Mouse (Mus musculus): ENCODE data around the gene Gm20422. TPM values are rescaled to one million over a fixed set of nuclear protein-coding genes. Genes with fewer than 3 reads are reported as not detected.

Gene Gm20422
- 1.3 TPM in 1 of 2 replicates, not detected in the other for polyA plus RNA-seq (2012; rRNA removed)

DNA sequence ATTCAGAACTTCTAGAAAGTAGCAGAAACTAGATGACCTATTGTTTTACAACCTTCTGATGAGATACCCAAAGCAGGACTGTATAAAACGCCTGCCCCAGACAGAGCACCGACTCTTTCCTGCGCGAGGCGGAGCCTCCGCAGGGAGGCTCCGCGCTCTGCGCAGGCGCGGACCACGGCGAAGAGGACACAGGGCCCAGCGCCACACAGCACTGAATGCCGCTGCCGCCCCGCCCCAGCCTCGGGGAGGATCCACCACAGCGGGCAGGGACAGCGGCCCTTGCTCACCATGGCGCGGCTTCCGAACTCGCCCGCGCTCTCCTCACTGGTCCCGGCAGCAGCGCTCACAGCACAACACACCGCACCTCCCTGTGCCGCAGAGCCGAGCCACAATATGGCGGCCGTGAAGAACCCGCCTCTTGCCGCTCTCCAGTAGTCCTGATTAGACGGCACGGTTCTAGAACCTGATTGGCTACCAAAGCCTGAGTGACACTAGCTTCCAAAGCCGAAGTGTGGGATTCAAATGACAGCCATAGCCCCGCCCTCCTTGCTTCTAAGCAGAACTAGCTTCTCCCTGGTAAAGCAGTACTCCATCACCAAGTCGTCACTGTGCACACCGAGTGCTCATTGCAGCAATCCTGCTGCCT lies at the start of gene Gm20422:
Gene Gm20422 (minus strand): TSS at position 384 of the 646 bp plus-strand sequence.
- peak within 1 kb of the TSS; percentile 76 for H3K27ac ChIP-seq (ENCODE audit: control insufficient read depth, insufficient read depth, low read length)
- H3K36me3 ChIP-seq (ENCODE audit: control insufficient read depth, insufficient read depth, low read length) = no peaks in the 10 kb centered on the region
- WGBS = under 1% methylated on average over 41 of the region's 41 CpGs
- H3K4me3 ChIP-seq (ENCODE audit: control insufficient read depth, insufficient read depth, low read length) = peak within 1 kb of the TSS; percentile 68
- H3K27me3 ChIP-seq (ENCODE audit: control insufficient read depth, insufficient read depth, low read length) = no peaks in the 10 kb centered on the region
- peaks cover 5% of the 10 kb centered on the region; the same call in 1 of the 2 replicates for H3K4me1 ChIP-seq (replicated peaks; ENCODE audit: control insufficient read depth, insufficient read depth, low read length)
- TF ChIP-seq CTCF (IDR thresholded peaks at IDR 0.05; ENCODE audit: borderline replicate concordance, control insufficient read depth, extremely low read depth, insufficient read depth, low read length, poor library complexity) (0 out of 2 replicates have a peak, but pooled peaks have one; percentile 61), POLR2A (IDR thresholded peaks at IDR 0.05; ENCODE audit: control insufficient read depth, extremely low read depth, insufficient read depth, low read length, poor library complexity) (peak; percentile 91)
- peak; percentile 85 for DNase-seq

- 2% methylated on average over 34 of the region's 35 CpGs for WGBS
- H3K27me3 ChIP-seq (ENCODE audit: control insufficient read depth, insufficient read depth, low read length) = no peaks in the 10 kb centered on the region
- H3K27ac ChIP-seq (ENCODE audit: control insufficient read depth, insufficient read depth, low read length) = peak within 1 kb of the TSS; percentile 34; the same call in 1 of the 2 replicates
- H3K4me3 ChIP-seq (ENCODE audit: control insufficient read depth, insufficient read depth, low read length) = peak within 1 kb of the TSS; percentile 56
- peaks cover 14% of the 10 kb centered on the region for H3K4me1 ChIP-seq (replicated peaks; ENCODE audit: control insufficient read depth, insufficient read depth, low read length)
- peaks cover 8% of the 10 kb centered on the region for H3K36me3 ChIP-seq (ENCODE audit: control insufficient read depth, insufficient read depth, low read length)
- DNase-seq = peak; percentile 76
- TF ChIP-seq POLR2A (IDR thresholded peaks at IDR 0.05; ENCODE audit: control insufficient read depth, extremely low read depth, insufficient read depth, low read length, poor library complexity) = 0 out of 2 replicates have a peak, but pooled peaks have one; percentile 30
- no peak for TF ChIP-seq CTCF (IDR thresholded peaks at IDR 0.05; ENCODE audit: borderline replicate concordance, control insufficient read depth, extremely low read depth, insufficient read depth, low read length, poor library complexity)
Observed at GRCm38 (mm10) chr8:69822386-69823191, 47.9 kb upstream of the Gm20422 start, which contains the start of gene Lpar2. Lpar2 (plus strand) TSS chr8:69822429.

DNA sequence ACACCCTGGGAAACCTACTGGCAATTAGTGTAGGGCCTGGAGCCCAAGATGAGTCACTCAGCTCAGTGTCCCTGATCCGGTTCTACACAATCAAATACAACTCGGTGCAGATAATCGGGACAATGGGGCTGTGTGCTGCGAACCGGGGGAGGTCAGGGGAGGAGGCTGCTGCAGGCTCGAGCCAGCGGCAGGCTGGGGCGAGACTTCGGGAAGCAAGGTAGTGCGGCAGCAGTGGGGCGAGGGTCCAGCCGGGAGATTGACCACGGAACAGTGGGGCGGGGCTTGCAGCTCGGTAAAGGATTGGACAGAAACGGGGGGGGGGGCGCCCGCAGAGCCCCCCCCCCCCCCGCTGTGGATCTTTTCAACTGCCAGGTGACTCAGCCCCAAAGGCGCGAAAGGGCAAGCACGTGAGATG lies 47.3 kb upstream of the Gm20422 start:
- TF ChIP-seq CTCF (IDR thresholded peaks at IDR 0.05; ENCODE audit: borderline replicate concordance, control insufficient read depth, extremely low read depth, insufficient read depth, low read length, poor library complexity) (no peak), POLR2A (IDR thresholded peaks at IDR 0.05; ENCODE audit: control insufficient read depth, extremely low read depth, insufficient read depth, low read length, poor library complexity) (no peak)

GRCm38 (mm10) chr8:69820466-69820865 lies 45.8 kb upstream of the Gm20422 start:
- WGBS = 99% methylated on average over 9 of the region's 9 CpGs
- TF ChIP-seq POLR2A (IDR thresholded peaks at IDR 0.05; ENCODE audit: control insufficient read depth, extremely low read depth, insufficient read depth, low read length, poor library complexity) (no peak), CTCF (IDR thresholded peaks at IDR 0.05; ENCODE audit: borderline replicate concordance, control insufficient read depth, extremely low read depth, insufficient read depth, low read length, poor library complexity) (no peak)
- DNase-seq = no peak

More for the DNA sequence above, 47.3 kb upstream of the Gm20422 start:
- DNase-seq = no peak
- Histone ChIP-seq H3K27ac (ENCODE audit: control insufficient read depth, insufficient read depth, low read length) (peak overlapping the region; percentile 34; the same call in 1 of the 2 replicates), H3K27me3 (ENCODE audit: control insufficient read depth, insufficient read depth, low read length) (no peaks in the 10 kb centered on the region), H3K4me3 (ENCODE audit: control insufficient read depth, insufficient read depth, low read length) (peak overlapping the region; percentile 40), H3K4me1 (replicated peaks; ENCODE audit: control insufficient read depth, insufficient read depth, low read length) (peaks cover 14% of the 10 kb centered on the region), H3K36me3 (ENCODE audit: control insufficient read depth, insufficient read depth, low read length) (peaks cover 14% of the 10 kb centered on the region)
- 2% methylated on average over 19 of the region's 22 CpGs for WGBS

GRCm38 (mm10) chr8:69815396-69815795 lies 40.7 kb upstream of the Gm20422 start:
- peaks cover 60% of the 10 kb centered on the region for H3K36me3 ChIP-seq (ENCODE audit: control insufficient read depth, insufficient read depth, low read length)
- TF ChIP-seq CTCF (IDR thresholded peaks at IDR 0.05; ENCODE audit: borderline replicate concordance, control insufficient read depth, extremely low read depth, insufficient read depth, low read length, poor library complexity) = no peak
- no peak for TF ChIP-seq POLR2A (IDR thresholded peaks at IDR 0.05; ENCODE audit: control insufficient read depth, extremely low read depth, insufficient read depth, low read length, poor library complexity)
- H3K27me3 ChIP-seq (ENCODE audit: control insufficient read depth, insufficient read depth, low read length) = no peaks in the 10 kb centered on the region
- no peak overlapping the region for H3K27ac ChIP-seq (ENCODE audit: control insufficient read depth, insufficient read depth, low read length)
- 99% methylated on average over 4 of the region's 4 CpGs for WGBS
- no peaks in the 10 kb centered on the region for H3K4me1 ChIP-seq (replicated peaks; ENCODE audit: control insufficient read depth, insufficient read depth, low read length)
- no peak overlapping the region for H3K4me3 ChIP-seq (ENCODE audit: control insufficient read depth, insufficient read depth, low read length)
- DNase-seq = no peak

More at GRCm38 (mm10) chr8:69820466-69820865, 45.8 kb upstream of the Gm20422 start:
- Histone ChIP-seq H3K36me3 (ENCODE audit: control insufficient read depth, insufficient read depth, low read length) (peaks cover 22% of the 10 kb centered on the region), H3K27ac (ENCODE audit: control insufficient read depth, insufficient read depth, low read length) (no peak overlapping the region), H3K27me3 (ENCODE audit: control insufficient read depth, insufficient read depth, low read length) (no peaks in the 10 kb centered on the region), H3K4me1 (replicated peaks; ENCODE audit: control insufficient read depth, insufficient read depth, low read length) (peaks cover 14% of the 10 kb centered on the region), H3K4me3 (ENCODE audit: control insufficient read depth, insufficient read depth, low read length) (no peak overlapping the region)

GRCm38 (mm10) chr8:69814881-69815280 lies 40.2 kb upstream of the Gm20422 start:
- Histone ChIP-seq H3K27me3 (ENCODE audit: control insufficient read depth, insufficient read depth, low read length) (no peaks in the 10 kb centered on the region), H3K27ac (ENCODE audit: control insufficient read depth, insufficient read depth, low read length) (no peak overlapping the region), H3K4me3 (ENCODE audit: control insufficient read depth, insufficient read depth, low read length) (no peak overlapping the region), H3K36me3 (ENCODE audit: control insufficient read depth, insufficient read depth, low read length) (peaks cover 60% of the 10 kb centered on the region), H3K4me1 (replicated peaks; ENCODE audit: control insufficient read depth, insufficient read depth, low read length) (no peaks in the 10 kb centered on the region)
- no peak for TF ChIP-seq CTCF (IDR thresholded peaks at IDR 0.05; ENCODE audit: borderline replicate concordance, control insufficient read depth, extremely low read depth, insufficient read depth, low read length, poor library complexity)
- no peak for TF ChIP-seq POLR2A (IDR thresholded peaks at IDR 0.05; ENCODE audit: control insufficient read depth, extremely low read depth, insufficient read depth, low read length, poor library complexity)
- WGBS = 100% methylated on average over 2 of the region's 2 CpGs
- DNase-seq = no peak
